Mouse (Mus musculus) thymus, adult 18-20 months (tissue): ENCODE measurements around the gene Tnfrsf1b.
"Not testable (repeated sequence)": the region's sequence is repeated elsewhere in the genome, so short reads cannot be mapped to it uniquely, and the experiment has no call there.

Experiments used
- DNase-seq, 2 experiments: peaks; one replicate each; pipeline ENCODE4 v3.0.0; 2022; ENCODE audit warnings: mixed read lengths in 2 of 2

Tnfrsf1b gene

GRCm38 (mm10) chr4:145178918-145179549 lies 67.6 kb downstream of the Tnfrsf1b start:
- DNase-seq = no peak

- not testable (repeated sequence) for DNase-seq
Measured at GRCm38 (mm10) chr4:145165542-145165941, 81.1 kb downstream of the Tnfrsf1b start.

- no peak for DNase-seq
Measured at GRCm38 (mm10) chr4:145164111-145164510, 82.6 kb downstream of the Tnfrsf1b start.
